Mouse (Mus musculus) myocyte (in vitro differentiated cells): ENCODE measurements around the gene Creb5. TPM values are rescaled to one million over a fixed set of nuclear protein-coding genes. Genes with fewer than 3 reads are reported as not detected.
A peak's percentile ranks its signal among the peaks of the same experiment; 100 is the strongest.

ENCODE experiments used
- H3K27me3 ChIP-seq: one replicate; pipeline ENCODE4 v1.6.1; 2011; ENCODE audit not compliant: control insufficient read depth, insufficient read depth, insufficient read length
- H3K36me3 ChIP-seq: one replicate; pipeline ENCODE4 v1.6.1; 2011; ENCODE audit not compliant: control insufficient read depth, insufficient read depth
- H3K4me2 ChIP-seq: one replicate; pipeline ENCODE4 v1.6.1; 2011; ENCODE audit warnings: low read depth, control low read depth
- H3K4me3 ChIP-seq: one replicate; pipeline ENCODE4 v1.5.1; 2011; ENCODE audit warnings: mild to moderate bottlenecking, control low read depth, moderate library complexity
- H3K79me2 ChIP-seq: one replicate; pipeline ENCODE4 v1.6.1; 2011; ENCODE audit not compliant: control insufficient read depth, insufficient read depth
- H3ac ChIP-seq: one replicate; pipeline ENCODE4 v1.6.1; 2011; ENCODE audit not compliant: control insufficient read depth, insufficient read length
- CEBPB ChIP-seq: IDR thresholded peaks from 2 replicates; pipeline ENCODE4 v1.6.1; 2011; ENCODE audit warnings: mild to moderate bottlenecking, moderate library complexity; ENCODE audit not compliant: poor library complexity, insufficient read depth, severe bottlenecking
- E2F4 ChIP-seq: IDR thresholded peaks from one replicate; pipeline ENCODE4 v1.6.1; 2011; ENCODE audit warnings: mild to moderate bottlenecking, control low read depth, moderate library complexity; ENCODE audit not compliant: insufficient read depth
- MAX ChIP-seq: IDR thresholded peaks from one replicate; pipeline ENCODE4 v1.6.1; 2011; ENCODE audit warnings: low read depth, mild to moderate bottlenecking, control low read depth
- MYOD1 ChIP-seq, 3 experiments: IDR thresholded peaks; one replicate each; pipeline ENCODE4 v1.6.1; 2011; ENCODE audit warnings: control low read depth in 2 of 3, low read depth in 2 of 3, mild to moderate bottlenecking in 2 of 3, moderate library complexity in 1 of 3; ENCODE audit not compliant: insufficient read length in 2 of 3, control insufficient read depth in 1 of 3
- MYOG ChIP-seq, 3 experiments: IDR thresholded peaks; one replicate each; pipeline ENCODE4 v1.6.1; 2011; ENCODE audit warnings: control low read depth in 2 of 3, low read depth in 2 of 3, mild to moderate bottlenecking in 2 of 3; ENCODE audit not compliant: insufficient read length in 2 of 3, control insufficient read depth in 1 of 3, insufficient read depth in 1 of 3
- POLR2A ChIP-seq: IDR thresholded peaks from one replicate; pipeline ENCODE4 v1.6.1; 2011; ENCODE audit warnings: low read depth, mild to moderate bottlenecking, control low read depth, moderate library complexity; ENCODE audit not compliant: insufficient read length
- POLR2AphosphoS2 ChIP-seq: IDR thresholded peaks from one replicate; pipeline ENCODE4 v1.6.1; 2011; ENCODE audit warnings: low read depth, control low read depth; ENCODE audit not compliant: insufficient read length
- REST ChIP-seq: IDR thresholded peaks from one replicate; pipeline ENCODE4 v1.6.1; 2011; ENCODE audit warnings: mild to moderate bottlenecking, control low read depth, moderate library complexity; ENCODE audit not compliant: insufficient read depth, insufficient read length
- SRF ChIP-seq: IDR thresholded peaks from one replicate; pipeline ENCODE4 v1.6.1; 2011; ENCODE audit warnings: low read depth; ENCODE audit not compliant: control insufficient read depth, insufficient read length
- TCF12 ChIP-seq: IDR thresholded peaks from one replicate; pipeline ENCODE4 v1.6.1; 2011; ENCODE audit warnings: mild to moderate bottlenecking, control low read depth; ENCODE audit not compliant: poor library complexity, insufficient read depth, severe bottlenecking
- TCF3 ChIP-seq: IDR thresholded peaks from one replicate; pipeline ENCODE4 v1.6.1; 2011; ENCODE audit warnings: low read depth, control low read depth; ENCODE audit not compliant: insufficient read length
- USF1 ChIP-seq: IDR thresholded peaks from one replicate; pipeline ENCODE4 v1.6.1; 2011; ENCODE audit warnings: low read depth, mild to moderate bottlenecking, control low read depth, moderate library complexity
- polyA plus RNA-seq: library from polyadenylated mRNA; unstranded; fragments of >200 nt; fragmentation: generic; extraction: Trizol; gene quantifications from one replicate; pipeline ENCODE4 v1.2.1, GENCODE M21; 2012; ENCODE audit warnings: missing spikeins

Gene Creb5
- polyA plus RNA-seq, 1 experiment, result 1.4 TPM

- no peaks in the 10 kb centered on the region for H3K79me2 ChIP-seq
- no peaks in the 10 kb centered on the region for H3K27me3 ChIP-seq
- peak overlapping the region; percentile 46 for H3K4me3 ChIP-seq
- H3K36me3 ChIP-seq, result no peaks in the 10 kb centered on the region
- no peak overlapping the region for H3ac ChIP-seq
- peak overlapping the region; percentile 79 for H3K4me2 ChIP-seq
- TF ChIP-seq MYOG (IDR thresholded peaks at IDR 0.05; ENCODE audit: control insufficient read depth in 1 of 3, insufficient read depth in 1 of 3, insufficient read length in 2 of 3, low read depth in 2 of 3) (no peak), E2F4 (no peak), MYOD1 (IDR thresholded peaks at IDR 0.05; ENCODE audit: control insufficient read depth in 1 of 3, insufficient read length in 2 of 3, low read depth in 2 of 3) (no peak), REST (no peak), MAX (no peak), POLR2AphosphoS2 (no peak), USF1 (no peak), CEBPB (no peak), POLR2A (no peak), TCF12 (no peak), SRF (no peak), TCF3 (no peak)
Observed at GRCm38 (mm10) chr6:53573711-53574065, 286.6 kb downstream of the Creb5 start.

- Histone ChIP-seq H3K79me2 (no peaks in the 10 kb centered on the region), H3ac (no peak overlapping the region), H3K4me2 (peak overlapping the region; percentile 79), H3K4me3 (peak overlapping the region; percentile 46), H3K27me3 (no peaks in the 10 kb centered on the region), H3K36me3 (no peaks in the 10 kb centered on the region)
- TF ChIP-seq POLR2AphosphoS2 (no peak), POLR2A (no peak), REST (no peak), MYOG (IDR thresholded peaks at IDR 0.05; ENCODE audit: control insufficient read depth in 1 of 3, insufficient read depth in 1 of 3, insufficient read length in 2 of 3, low read depth in 2 of 3) (no peak), TCF12 (no peak), MAX (no peak), TCF3 (no peak)
Observed at GRCm38 (mm10) chr6:53574097-53574496, 287.0 kb downstream of the Creb5 start.

- Histone ChIP-seq H3ac (no peak overlapping the region), H3K79me2 (no peaks in the 10 kb centered on the region), H3K4me3 (no peak overlapping the region), H3K27me3 (no peaks in the 10 kb centered on the region), H3K36me3 (no peaks in the 10 kb centered on the region), H3K4me2 (peak overlapping the region; percentile 79)
- TF ChIP-seq CEBPB (no peak), USF1 (no peak), MYOG (IDR thresholded peaks at IDR 0.05; ENCODE audit: control insufficient read depth in 1 of 3, insufficient read depth in 1 of 3, insufficient read length in 2 of 3, low read depth in 2 of 3) (no peak)
Observed at GRCm38 (mm10) chr6:53575191-53575590, 288.1 kb downstream of the Creb5 start.

- no peak overlapping the region for H3ac ChIP-seq
- H3K4me2 ChIP-seq, result no peak overlapping the region
- H3K36me3 ChIP-seq, result no peaks in the 10 kb centered on the region
- TF ChIP-seq TCF3 (no peak), MYOG (IDR thresholded peaks at IDR 0.05; ENCODE audit: control insufficient read depth in 1 of 3, insufficient read depth in 1 of 3, insufficient read length in 2 of 3, low read depth in 2 of 3) (no peak), TCF12 (no peak), MAX (no peak), POLR2AphosphoS2 (no peak), REST (no peak), SRF (no peak), MYOD1 (IDR thresholded peaks at IDR 0.05; ENCODE audit: control insufficient read depth in 1 of 3, insufficient read length in 2 of 3, low read depth in 2 of 3) (no peak), E2F4 (no peak), CEBPB (no peak), USF1 (no peak)
- no peak overlapping the region for H3K4me3 ChIP-seq
- H3K79me2 ChIP-seq, result no peaks in the 10 kb centered on the region
- H3K27me3 ChIP-seq, result no peaks in the 10 kb centered on the region
Observed at GRCm38 (mm10) chr6:53575836-53576235, 288.8 kb downstream of the Creb5 start.

DNA sequence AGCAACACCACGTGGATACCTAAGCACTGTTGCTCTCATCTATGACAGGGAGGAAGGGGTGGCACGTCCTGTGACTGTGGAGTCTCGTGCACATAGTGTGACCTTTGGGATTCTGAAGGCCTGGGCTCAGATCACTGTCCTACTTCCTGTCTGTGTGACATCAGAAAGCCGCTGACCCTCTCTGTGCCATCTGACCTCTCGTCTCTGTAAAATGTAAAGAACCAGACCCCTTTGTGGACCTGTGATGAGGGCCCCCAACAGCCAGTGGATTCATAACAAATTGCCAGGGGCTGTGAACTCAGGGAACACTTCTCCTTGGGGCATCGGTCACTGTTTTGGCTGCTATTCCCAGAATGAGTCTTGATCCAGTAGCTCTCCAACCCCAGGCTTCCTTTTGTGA lies 289.8 kb downstream of the Creb5 start:
- H3K27me3 ChIP-seq, result no peaks in the 10 kb centered on the region
- no peaks in the 10 kb centered on the region for H3K36me3 ChIP-seq
- no peak overlapping the region for H3K4me3 ChIP-seq
- no peak for TF ChIP-seq USF1
- no peak for TF ChIP-seq REST
- no peak for TF ChIP-seq POLR2AphosphoS2
- TF ChIP-seq MAX, result no peak
- TF ChIP-seq CEBPB, result no peak
- no peak for TF ChIP-seq E2F4
- TF ChIP-seq TCF3, result no peak
- TF ChIP-seq SRF, result no peak
- TF ChIP-seq MYOG (IDR thresholded peaks at IDR 0.05; ENCODE audit: control insufficient read depth in 1 of 3, insufficient read depth in 1 of 3, insufficient read length in 2 of 3, low read depth in 2 of 3), result no peak
- TF ChIP-seq POLR2A, result no peak
- H3ac ChIP-seq, result no peak overlapping the region
- no peak overlapping the region for H3K4me2 ChIP-seq
- H3K79me2 ChIP-seq, result no peaks in the 10 kb centered on the region
